Mouse (Mus musculus): ENCODE measurements around the gene Ifit3b.

- TF ChIP-seq POLR2A (IDR thresholded peaks at IDR 0.05; ENCODE audit: insufficient read depth, low read depth, low read length) (no peak), CTCF (IDR thresholded peaks at IDR 0.05) (no peak)
Observed at GRCm38 (mm10) chr19:34620871-34621270, 13.1 kb downstream of the Ifit3b start.

All from heart, adult 2 months (tissue).